14 mouse cellular contexts compared by ENCODE assay signal in genomic region chr1:25616954-25617353, GRCm38 (mm10).
A peak's percentile ranks its signal among the peaks of the same experiment; 100 is the strongest.
DNase-seq lines count a peak whose midpoint lies in the region; ATAC-seq and TF ChIP-seq lines count a peak whose summit lies in the region.
"Had no signal": no experiment of that assay in that cellular context is flagged by ENCODE, and none has a peak within 500 bp of the region (broad histone marks: within the 10 kb centered on the region; RNA-seq: fewer than 3 reads in every experiment).

No protein-coding gene starts in this region.

- no peak overlapping the region for H3K9ac ChIP-seq in embryonic facial prominence, embryonic 14.5 days (ENCODE audit: low read depth, low read length)
- H3K9ac ChIP-seq: heart, embryonic 15.5 days; midbrain, embryonic 13.5 days; stomach, embryonic 15.5 days had no signal

- H3K4me1 ChIP-seq in E14TG2a.4 (replicated peaks; ENCODE audit: low read depth, low read length): no peaks in the 10 kb centered on the region
- no peaks in the 10 kb centered on the region for H3K4me1 ChIP-seq in embryonic facial prominence, embryonic 14.5 days (ENCODE audit: control insufficient read depth, insufficient read depth, low read length)
- H3K4me1 ChIP-seq: heart, embryonic 15.5 days; stomach, embryonic 15.5 days had no signal

- TF ChIP-seq CTCF in E14TG2a.4 (conservative IDR thresholded peaks at IDR 0.05; ENCODE audit: low read length): peak; percentile 41

- ATAC-seq in embryonic facial prominence, embryonic 14.5 days (ENCODE audit: low read depth): no peak
- ATAC-seq: midbrain, embryonic 13.5 days had no signal

- H3K9me3 ChIP-seq in E14TG2a.4 (ENCODE audit: low read length): no peaks in the 10 kb centered on the region
- H3K9me3 ChIP-seq in embryonic facial prominence, embryonic 14.5 days (ENCODE audit: control insufficient read depth, low read length): no peaks in the 10 kb centered on the region
- H3K9me3 ChIP-seq: heart, embryonic 15.5 days; midbrain, embryonic 13.5 days; stomach, embryonic 15.5 days had no signal

- no peaks in the 10 kb centered on the region for H3K36me3 ChIP-seq in E14TG2a.4 (ENCODE audit: insufficient read depth, low read length)
- no peaks in the 10 kb centered on the region for H3K36me3 ChIP-seq in embryonic facial prominence, embryonic 14.5 days (ENCODE audit: control insufficient read depth, insufficient read depth, low read length)
- H3K36me3 ChIP-seq: heart, embryonic 15.5 days; midbrain, embryonic 13.5 days; stomach, embryonic 15.5 days had no signal

- DNase-seq in embryo, embryonic 10 days (ENCODE audit: low spot score): peak; percentile 44
- no peak for DNase-seq in embryo, embryonic 9.5 days (ENCODE audit: extremely low spot score)
- DNase-seq in layer of hippocampus, adult 9-10 months (ENCODE audit: low spot score): peak; percentile 15
- DNase-seq in layer of hippocampus, postnatal 25 days (ENCODE audit: extremely low spot score in 1 of 2, low spot score in 1 of 2): no peak
- peak; percentile 18 for DNase-seq in embryonic facial prominence, embryonic 14.5 days (ENCODE audit: low spot score)
- DNase-seq in urinary bladder, postnatal 4 days (ENCODE audit: low spot score in 2 of 2): no peak
- DNase-seq in heart, adult 11 months: no peak
- DNase-seq: cerebellum, postnatal 36 days; kidney, postnatal 4 days; liver had no signal

- no peak overlapping the region for H3K27ac ChIP-seq in embryonic facial prominence, embryonic 14.5 days (replicated peaks; ENCODE audit: low read depth, low read length)
- H3K27ac ChIP-seq: heart, embryonic 15.5 days; midbrain, embryonic 13.5 days; stomach, embryonic 15.5 days had no signal

- no peak overlapping the region for H3K4me2 ChIP-seq in embryonic facial prominence, embryonic 14.5 days (ENCODE audit: low read depth, low read length)
- H3K4me2 ChIP-seq: heart, embryonic 15.5 days; midbrain, embryonic 13.5 days; stomach, embryonic 15.5 days had no signal

- no peak overlapping the region for H3K4me3 ChIP-seq in E14TG2a.4 (replicated peaks; ENCODE audit: low read length)
- no peak overlapping the region for H3K4me3 ChIP-seq in embryonic facial prominence, embryonic 14.5 days (ENCODE audit: low read depth, low read length)
- H3K4me3 ChIP-seq: heart, embryonic 15.5 days; midbrain, embryonic 13.5 days; stomach, embryonic 15.5 days had no signal

- no peaks in the 10 kb centered on the region for H3K27me3 ChIP-seq in E14TG2a.4 (ENCODE audit: insufficient read depth, low read length)
- H3K27me3 ChIP-seq in embryonic facial prominence, embryonic 14.5 days (replicated peaks; ENCODE audit: control insufficient read depth, insufficient read depth, low read length): no peaks in the 10 kb centered on the region
- H3K27me3 ChIP-seq: heart, embryonic 15.5 days; midbrain, embryonic 13.5 days; stomach, embryonic 15.5 days had no signal

Comparison
In these comparisons a context has a peak if more than half of its experiments do, and no peak if none do; other contexts are left out.
1. DNase-seq: peak in embryo, embryonic 10 days (single experiment), layer of hippocampus, adult 9-10 months (single experiment) and embryonic facial prominence, embryonic 14.5 days (single experiment); none in embryo, embryonic 9.5 days (single experiment), layer of hippocampus, postnatal 25 days (0 of 2), urinary bladder, postnatal 4 days (0 of 2) and heart, adult 11 months (single experiment).